Mouse (Mus musculus) right cerebral cortex, adult 2 months (tissue): Measurements from ENCODE around the gene Hadha.

Source experiments
- DNase-seq, 2 experiments: peaks; one replicate each; pipeline ENCODE4 v3.0.0; 2021 to 2022; ENCODE audit warnings: low spot score in 2 of 2

Gene Hadha

DNA sequence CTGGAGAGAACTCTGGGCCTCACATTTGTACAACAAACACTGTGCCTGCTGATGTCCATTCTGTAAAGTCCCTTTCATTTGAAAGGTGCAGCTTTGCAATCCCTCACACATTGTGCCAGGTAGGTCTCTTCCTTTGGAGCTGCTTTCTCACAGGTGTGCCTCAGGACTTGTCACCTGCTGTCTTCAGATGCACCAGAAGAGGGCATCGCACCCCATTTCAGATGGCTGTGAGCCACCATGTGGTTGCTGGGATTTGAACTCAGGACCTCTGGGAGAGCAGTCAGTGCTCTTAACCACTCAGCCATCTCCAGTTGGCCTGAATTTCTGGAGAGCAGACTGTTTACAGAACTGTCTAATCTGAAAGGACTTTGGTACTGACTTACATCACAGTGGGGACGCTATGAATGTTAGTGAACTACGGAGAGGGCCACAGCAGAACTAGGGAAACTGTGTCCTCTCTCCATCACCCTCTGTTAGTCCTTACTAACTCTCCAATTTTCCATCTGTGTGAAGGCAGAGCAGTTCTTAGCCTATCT lies 42.4 kb downstream of the Hadha start:
- no peak for DNase-seq

DNA sequence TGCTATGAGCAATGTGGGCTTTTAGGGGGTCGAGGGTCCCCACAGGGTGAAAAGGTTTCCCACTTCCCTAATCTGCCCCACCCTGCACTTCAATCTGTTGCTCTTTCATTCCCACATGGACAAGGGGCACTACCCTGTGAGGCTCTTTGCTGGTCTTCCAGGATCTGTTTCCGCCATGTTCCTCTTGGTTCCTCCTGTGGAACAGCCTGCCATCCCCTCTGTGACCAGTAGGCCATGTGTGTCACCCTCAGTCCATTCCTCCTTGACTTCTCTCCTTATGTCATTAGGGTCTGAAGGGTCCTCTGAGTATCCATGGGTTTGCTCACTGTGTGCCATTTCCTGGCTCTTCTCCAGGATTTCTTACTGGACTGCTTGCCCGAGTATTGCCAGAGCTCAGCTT lies 43.2 kb downstream of the Hadha start:
- DNase-seq: no peak

DNA sequence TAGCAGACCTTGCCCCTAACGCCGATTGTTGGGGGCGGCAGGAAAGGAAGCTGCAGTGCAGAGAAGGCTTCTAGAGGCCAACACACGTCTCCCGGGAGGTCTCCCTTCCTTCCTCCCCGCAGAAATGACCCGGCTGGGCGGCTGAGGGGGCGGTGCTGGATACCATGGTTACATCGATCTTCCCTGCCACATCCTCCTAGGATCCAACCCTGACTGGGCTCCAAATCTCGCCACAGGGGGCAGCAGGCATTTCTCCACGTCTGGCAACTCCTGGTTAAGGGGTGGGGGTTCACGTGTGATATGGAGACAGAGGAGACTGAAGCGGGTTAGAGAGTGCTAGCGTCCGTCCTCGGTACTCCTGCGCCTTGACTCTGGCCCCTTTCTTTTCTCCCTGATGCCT lies 43.8 kb downstream of the Hadha start:
- no peak for DNase-seq

DNA sequence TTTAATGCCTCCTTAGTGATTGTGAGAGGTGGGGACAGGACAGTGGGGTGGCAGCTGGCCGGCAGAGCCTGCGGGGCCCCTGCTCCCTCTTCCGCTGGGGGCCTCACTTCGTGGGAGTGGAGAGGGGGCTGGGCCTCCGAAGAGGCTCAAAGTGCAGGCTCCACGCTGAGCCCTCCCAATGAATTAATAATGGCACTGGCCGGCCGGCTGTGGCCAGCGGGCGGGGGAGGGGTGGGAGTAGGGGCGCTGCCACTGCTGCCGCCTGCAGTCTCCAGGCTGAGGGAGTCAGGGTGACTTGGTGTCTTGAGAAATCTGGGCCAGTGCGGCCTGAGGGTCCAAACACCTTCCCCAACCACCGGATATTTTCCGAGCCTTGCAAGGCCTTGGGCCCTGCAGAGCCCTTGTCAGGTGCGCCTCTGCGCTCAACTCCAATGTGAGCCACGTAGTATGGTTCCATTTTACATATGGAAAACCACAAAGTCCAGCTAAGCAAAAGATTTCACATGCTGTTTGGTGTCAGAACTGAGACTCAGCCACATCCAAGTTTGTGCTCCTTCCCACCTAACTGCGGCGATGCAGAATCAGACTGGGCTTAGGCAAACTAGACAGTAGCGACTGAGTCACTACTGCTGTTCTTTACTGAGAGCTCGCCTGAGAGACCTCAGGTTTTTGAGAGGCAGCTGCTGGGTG lies 44.4 kb downstream of the Hadha start:
- no peak for DNase-seq

DNA sequence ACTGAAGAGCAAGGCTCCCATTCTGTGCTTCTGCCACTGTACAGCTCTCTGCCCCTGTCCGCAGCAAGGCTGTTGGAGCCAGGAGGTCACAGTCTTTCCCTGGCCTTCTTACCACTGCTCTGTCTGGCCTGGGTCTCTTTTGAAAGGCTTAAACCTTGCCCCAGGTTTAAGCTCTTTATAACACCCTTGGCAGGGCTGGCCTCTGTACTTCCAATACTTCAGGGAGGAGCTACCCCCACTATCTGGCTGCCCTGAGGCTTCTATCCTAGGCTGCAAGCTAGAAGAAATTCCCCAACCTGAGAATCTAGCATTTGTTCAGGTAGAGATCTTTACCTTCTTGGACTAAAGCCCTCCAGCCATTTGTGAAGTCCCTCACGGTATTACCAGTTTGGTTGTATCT lies 45.1 kb downstream of the Hadha start:
- DNase-seq: no peak

DNA sequence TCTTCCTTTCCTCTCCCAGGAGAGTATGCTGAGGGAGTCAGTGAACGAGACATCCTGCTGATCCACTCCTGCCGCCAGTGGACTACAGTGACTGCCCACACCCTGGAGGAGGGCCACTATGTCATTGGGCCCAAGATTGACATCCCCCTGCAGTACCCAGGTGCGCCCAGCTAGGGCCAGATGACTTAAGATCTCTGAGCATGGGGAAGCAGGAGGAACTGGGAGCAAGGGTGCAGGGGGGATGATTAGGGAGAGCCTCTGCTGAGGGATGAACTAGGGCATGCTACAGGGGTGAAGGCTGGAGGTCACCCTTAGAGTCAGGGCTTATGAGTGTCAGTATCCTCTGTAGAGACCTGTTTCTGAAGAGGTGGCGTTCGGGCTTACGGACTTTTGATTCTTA lies 46.7 kb downstream of the Hadha start:
- no peak for DNase-seq

DNA sequence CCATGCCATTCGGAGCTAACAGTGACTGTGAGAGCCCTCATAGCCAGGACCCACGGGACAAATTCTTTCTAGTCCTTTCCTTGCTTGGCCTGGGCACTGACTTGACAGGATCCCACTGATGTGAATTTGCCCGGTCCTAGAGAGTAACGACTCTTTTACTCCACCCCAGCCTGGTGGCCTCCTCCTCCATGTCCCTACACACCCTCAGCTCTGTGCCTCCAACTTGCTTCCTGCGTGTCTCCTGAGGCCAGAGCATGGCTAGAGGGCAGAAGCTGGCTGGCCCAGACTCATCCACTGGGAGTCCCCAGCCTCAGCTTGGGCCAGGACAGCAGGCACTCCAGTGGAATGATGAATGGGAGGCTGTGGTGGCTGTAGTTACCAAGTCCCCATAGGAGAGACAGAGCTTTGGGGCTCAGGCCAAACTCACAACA lies 47.3 kb downstream of the Hadha start:
- DNase-seq: no peak

DNA sequence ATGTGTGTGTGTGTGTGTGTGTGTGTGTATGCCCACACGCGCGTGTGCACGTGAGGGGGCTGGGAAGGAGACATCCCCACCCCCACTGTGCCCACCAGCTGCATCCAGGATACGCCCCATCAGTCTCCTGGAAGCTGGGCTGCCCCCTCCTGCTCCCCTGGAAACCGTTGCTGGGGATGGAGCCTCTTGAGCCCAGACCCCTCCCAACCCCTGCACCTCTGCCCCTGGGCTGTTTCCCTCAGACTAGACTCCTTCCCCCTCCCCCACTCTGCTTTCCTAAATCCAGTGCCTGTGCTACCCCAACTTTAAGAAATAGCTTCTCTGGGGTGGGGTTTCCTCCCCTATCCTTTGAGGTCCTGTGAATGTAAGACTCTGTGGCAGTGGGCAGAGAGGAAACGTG lies 47.8 kb downstream of the Hadha start:
- no peak for DNase-seq

DNA sequence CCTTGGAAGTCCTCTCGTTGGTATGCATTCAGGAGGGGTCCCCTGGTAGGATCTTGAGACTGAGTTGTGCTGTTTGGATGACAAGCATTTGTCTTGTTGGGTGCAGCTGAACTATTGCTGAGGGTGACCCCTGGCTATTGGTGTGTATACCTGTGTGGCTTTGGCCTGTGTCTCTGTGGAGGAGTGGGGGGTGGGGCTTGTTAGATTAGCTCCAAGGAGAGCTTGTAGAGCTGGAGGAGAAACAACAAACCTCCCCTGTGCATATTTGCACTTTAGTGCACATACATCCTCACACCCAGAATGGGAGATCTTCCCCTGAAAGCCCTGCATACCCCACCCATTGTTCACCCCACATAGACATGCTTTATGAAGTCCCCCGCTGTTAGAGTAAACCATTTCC lies 48.2 kb downstream of the Hadha start:
- DNase-seq: no peak

DNA sequence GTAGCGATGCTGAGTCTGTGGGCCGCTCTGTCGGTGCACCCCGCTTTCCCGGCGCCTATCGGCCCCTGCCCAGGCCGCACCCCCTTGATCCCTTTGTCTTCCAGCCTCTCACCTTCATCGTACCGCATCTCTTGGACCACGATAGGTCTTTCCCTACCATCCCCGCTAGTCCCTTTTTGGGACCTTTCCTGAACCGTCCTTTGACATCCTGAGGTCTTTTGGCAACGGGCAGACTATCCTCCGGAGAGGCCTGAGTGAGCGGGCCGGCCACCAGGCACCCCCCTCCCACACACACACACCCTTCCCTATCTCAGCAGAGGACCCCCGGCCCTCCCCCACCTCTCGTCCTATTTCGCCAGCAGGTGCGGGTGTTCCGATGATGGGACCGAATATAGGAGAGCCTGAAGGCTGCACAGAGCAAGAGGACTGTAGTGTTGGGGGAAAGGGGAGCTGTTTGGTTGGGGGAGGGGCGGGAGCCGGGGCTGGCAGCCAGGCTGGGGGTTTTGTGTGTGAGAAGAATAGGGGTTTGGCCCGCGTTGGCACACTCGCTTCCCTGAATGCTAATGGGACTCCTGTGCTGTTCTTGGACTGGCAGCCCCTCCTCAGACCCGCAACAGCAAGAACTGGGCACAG lies 49.2 kb downstream of the Hadha start, which contains the start of gene 3110082J24Rik:
TSS of gene 3110082J24Rik (minus strand) at position 419 of the 633 bp plus-strand sequence.
- DNase-seq: no peak

DNA sequence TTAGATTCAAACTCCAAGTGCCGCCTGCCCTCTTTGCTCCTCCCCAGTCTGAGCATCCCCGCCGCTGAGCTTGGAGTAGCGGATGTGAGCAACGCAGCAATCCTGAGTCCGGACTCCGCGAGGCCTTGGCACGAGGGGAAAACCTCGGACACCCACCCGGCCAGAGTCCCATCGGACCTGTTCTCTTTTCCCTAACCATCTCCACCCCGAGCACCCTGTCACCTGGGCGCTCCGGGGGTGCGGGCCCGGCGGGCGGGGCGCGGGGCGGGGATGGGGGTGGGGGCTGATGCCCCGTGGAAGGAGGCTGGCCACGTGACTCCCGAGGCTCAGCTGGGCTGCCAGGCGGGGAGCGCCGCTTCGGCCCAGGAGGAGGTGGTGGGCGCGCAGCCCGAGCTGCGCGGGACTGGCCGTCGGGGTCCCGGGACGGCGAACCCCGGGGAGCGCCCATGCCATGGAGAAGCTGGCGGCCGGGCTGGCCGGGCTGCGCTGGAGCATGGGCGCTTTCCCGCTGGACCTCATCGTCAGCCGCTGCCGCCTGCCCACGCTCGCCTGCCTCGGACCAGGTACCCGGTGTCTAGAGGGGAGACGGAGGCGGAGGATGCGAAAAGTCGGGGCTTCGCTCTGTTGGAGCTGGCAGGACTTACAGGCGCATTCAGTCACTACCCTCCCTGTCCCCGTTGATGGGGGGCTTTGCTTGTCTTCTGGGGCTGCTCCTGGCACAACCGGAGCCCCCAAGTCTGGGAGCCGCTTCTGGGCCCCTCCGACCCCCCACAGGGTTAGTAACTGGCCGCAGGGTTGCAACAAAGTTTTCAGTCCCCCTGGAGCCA lies 49.9 kb downstream of the Hadha start, which contains the start of gene Garem2:
TSS of gene Garem2 (plus strand) at position 321 of the 827 bp plus-strand sequence.
- no peak for DNase-seq

DNA sequence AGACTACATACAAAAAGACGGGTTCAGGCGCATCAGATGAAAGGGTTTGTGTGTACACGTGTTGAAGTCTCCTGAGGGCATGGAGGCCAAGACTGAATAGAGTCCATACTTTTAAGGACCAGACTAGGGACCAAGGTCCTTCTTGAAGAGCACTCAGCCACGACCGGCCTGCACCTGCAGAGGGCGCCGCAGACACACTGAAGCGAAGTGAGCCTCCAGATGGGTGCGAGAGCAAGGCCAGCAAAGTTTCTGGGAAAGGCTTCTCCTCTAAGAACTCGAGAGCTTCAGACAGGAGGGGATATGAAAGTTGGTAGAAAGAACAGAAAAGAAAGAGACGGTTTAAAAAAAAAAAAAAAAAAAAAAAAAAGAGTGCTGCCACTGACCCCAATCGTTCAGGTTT lies 50.6 kb downstream of the Hadha start:
- DNase-seq: peak in 1 of 2 experiments; percentile 40

DNA sequence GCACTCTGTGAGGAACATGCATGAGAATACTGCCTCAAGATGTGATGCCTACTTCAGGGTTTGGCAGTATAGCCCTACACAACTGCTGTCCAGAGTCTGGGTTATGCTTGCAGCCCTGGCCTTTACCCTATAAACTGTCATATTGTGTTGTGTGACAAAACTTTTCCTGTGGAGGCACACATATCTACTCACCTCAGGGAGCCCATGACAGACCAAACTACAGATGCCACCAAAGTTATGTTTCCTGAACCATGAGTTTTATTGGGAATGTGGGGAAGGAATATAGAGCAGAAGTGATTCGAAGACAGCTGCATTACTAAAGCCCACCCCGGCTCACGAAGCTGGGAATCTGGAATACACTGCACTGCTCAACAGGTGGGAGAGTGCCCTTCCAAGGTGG lies 51.6 kb downstream of the Hadha start:
- no peak for DNase-seq

DNA sequence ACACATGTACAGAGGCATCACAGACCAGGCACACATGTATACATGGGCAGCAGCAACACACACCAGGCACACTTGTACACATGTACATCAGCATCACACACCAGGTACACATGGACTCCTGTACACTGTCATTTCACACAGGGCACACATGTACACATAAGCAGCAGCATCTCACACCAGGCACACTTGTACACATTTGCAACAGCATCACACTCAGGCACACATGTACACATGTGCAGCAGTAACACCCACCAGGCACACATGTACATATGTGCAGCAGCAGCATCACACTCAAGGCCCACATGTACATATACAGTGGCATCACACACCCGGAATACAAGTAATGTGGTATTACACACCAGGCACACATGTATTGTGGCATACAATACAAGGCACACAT lies 56.7 kb downstream of the Hadha start:
- DNase-seq: no peak

DNA sequence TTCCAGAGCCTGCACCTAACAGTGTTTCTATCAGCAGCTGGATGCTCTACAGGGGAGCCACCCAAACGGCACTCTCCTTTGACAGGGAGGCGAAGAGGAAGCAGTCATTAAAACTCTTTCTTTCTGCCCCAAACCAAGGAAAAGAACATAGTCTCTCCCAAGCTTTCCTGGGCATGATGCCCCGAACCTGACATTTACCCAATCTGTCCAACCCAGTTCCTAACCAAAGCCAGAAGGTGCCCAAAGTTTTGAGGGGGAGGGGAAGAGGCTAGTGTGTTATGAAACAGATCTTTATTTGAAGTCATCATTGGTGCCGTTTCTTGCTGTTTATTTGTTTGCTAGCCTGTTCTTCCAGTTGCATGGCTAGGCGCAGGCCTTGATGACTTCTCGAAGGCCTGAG lies 59.2 kb downstream of the Hadha start:
- DNase-seq: no peak

DNA sequence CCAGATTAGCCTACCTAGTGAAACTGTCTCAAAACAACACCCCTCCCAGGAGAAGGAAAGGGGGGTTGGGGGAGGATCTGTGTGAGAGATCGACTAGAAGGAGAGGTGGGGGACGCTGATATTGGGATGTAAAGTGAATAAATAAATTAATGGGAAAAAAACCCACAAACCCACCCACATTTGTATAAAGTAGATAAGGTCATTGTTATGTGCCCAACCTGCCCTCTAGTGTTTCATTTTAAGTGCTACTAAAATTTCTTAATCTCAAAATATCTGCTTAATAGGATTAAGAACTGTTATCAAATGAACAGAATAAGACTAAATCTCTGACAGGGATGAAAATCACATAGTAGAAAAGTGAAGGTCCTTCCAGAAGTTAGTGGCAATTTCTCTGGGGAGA lies 60.6 kb downstream of the Hadha start:
- DNase-seq: no peak

DNA sequence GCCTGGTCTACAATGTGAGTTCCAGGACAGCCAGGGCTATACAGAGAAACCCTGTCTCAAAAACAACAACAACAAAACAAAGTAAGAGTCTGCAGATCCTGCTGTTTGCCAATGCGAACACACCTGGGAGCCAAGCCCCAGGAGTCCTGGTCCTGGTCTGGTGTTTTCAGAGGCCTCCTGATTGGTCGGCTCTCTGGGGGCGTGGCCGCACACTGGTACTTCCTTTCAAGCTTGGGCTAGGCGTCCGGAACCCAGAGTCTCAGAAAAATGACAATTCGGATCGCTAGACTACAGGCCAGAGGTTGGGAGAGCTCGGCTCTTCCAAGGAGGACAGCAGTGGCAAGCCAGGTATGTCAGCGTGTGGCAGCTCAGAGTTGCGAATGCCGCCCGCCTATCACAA lies 62.3 kb downstream of the Hadha start:
- no peak for DNase-seq

DNA sequence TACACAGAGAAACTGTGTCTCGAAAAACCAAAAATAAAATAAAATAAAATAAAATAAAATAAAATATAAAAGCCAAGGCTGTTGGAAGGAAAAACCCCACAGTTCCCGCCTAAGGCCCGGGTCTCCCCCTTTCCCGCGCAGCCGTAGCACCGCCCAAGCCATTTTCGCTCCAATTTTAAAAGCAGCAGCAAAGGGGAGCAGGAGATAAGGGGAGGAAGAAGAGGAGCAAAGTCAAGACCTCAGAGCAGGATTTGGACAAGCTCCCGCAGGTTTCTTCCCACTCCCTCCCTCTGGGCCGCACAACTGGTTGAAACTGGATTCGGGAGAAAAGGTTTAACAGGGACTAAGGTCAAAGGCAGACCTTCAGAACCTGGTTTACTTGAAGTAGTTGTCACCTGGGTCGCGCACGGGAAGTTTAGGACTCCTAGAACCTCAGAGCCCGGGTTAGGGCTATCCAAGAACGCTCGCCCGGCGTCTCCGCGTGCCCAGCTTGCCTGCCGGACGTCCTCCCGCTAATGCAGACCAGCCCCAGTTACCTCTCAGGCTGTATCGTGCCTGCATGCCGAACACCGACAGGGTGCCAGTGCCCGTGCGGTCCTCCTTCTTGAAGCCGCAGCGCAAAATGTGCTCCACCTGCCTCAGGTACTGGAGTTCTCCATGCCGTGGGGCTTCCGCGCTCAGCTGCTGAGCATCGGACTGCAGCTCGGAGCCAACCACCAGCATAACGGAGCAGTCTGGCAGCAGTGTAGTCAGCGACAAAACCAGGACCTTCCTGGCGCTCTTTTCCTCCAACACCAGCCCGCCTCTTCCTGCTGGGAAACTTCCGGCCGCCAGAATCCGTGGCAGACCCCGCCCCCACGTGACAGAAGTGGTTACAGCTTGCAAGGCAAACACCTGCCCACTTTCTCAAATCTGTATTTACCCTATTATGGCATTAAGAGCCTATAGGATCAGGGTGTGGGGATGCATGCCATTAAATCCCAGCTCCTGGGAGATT lies 81.8 kb downstream of the Hadha start, which contains the start of gene Tyms:
TSS of gene Tyms (minus strand) at position 793 of the 997 bp plus-strand sequence.
- peak; percentile 64 to 71 for DNase-seq

DNA sequence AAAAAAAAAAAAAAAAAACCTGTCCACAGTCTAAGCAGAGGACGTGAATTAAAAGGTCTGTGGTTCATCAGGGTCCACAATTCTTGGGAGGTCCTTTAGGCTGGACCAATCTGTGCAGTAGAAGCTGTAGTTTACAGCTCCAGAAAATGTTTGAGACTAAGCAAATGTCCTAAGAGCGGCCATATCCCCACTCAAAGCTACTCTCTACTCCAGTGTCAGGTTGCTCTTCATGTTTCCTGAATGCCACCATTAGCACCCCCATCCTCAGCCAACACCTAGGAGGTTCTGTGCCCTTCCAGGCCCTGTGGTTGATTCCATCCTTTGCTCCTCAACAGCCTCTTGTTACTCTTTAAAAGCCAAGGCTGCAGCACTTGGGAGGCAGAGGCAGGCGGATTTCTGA lies 82.6 kb downstream of the Hadha start:
- DNase-seq: no peak

DNA sequence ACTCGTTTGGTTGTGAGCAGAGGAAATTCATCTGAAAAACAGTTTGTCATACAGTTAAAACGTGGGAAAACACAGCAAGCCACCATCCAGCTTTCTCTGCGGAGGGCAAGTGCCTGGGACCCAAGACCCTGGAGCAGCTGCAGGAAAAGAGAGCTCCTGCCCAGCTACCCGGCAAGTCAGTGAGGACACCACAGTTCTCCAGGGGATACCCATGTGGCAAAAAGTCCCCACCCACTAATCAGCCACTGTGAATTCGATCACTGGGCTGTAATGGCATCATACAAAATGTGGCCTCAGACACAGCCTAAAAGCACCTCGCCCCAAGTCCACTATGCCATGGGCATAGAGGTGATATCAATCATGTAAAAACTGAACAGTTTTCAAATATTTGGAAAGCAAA lies 83.3 kb downstream of the Hadha start:
- no peak for DNase-seq
